Mouse (Mus musculus): ENCODE data around the gene Ripor3. TPM values are rescaled to one million over a fixed set of nuclear protein-coding genes. Genes with fewer than 3 reads are reported as not detected.

Ripor3 gene
- polyA plus RNA-seq, 1 experiment: 2.4 TPM

- H3K27ac ChIP-seq (ENCODE audit: insufficient read depth, low read length): no peak overlapping the region
- H3K9me3 ChIP-seq (replicated peaks; ENCODE audit: control insufficient read depth, insufficient read depth, low read length, poor library complexity, severe bottlenecking): no peaks in the 10 kb centered on the region
- no peaks in the 10 kb centered on the region for H3K4me1 ChIP-seq (ENCODE audit: control insufficient read depth, insufficient read depth, low read length)
- H3K9ac ChIP-seq (ENCODE audit: low read depth, poor library complexity, severe bottlenecking): 0 out of 2 replicates have a peak overlapping the region, but pooled peaks have one; percentile 35
- H3K36me3 ChIP-seq (ENCODE audit: control insufficient read depth, insufficient read depth, low read length, poor library complexity, severe bottlenecking): no peaks in the 10 kb centered on the region
- no peak for TF ChIP-seq POLR2A (IDR thresholded peaks at IDR 0.05; ENCODE audit: insufficient read depth, low read length)
- no peak for TF ChIP-seq CTCF (IDR thresholded peaks at IDR 0.05; ENCODE audit: low read depth, low read length)
- no peak for TF ChIP-seq EP300 (IDR thresholded peaks at IDR 0.05; ENCODE audit: insufficient read depth, low read depth, low read length)
- H3K27me3 ChIP-seq (ENCODE audit: control insufficient read depth, insufficient read depth, low read length, poor library complexity, severe bottlenecking): peaks cover 5% of the 10 kb centered on the region
- H3K4me3 ChIP-seq (ENCODE audit: low read depth, low read length): no peak overlapping the region; the same call in 1 of the 2 replicates
These were observed 38.7 kb upstream of the Ripor3 start for GRCm38 (mm10) chr2:168049002-168049635.

- no peaks in the 10 kb centered on the region for H3K4me1 ChIP-seq (ENCODE audit: control insufficient read depth, insufficient read depth, low read length)
- H3K27me3 ChIP-seq (ENCODE audit: control insufficient read depth, insufficient read depth, low read length, poor library complexity, severe bottlenecking): peaks cover 5% of the 10 kb centered on the region
- H3K4me3 ChIP-seq (ENCODE audit: low read depth, low read length): no peak overlapping the region
- TF ChIP-seq CTCF (IDR thresholded peaks at IDR 0.05; ENCODE audit: low read depth, low read length): peak; percentile 70
- no peak for TF ChIP-seq POLR2A (IDR thresholded peaks at IDR 0.05; ENCODE audit: insufficient read depth, low read length)
- H3K9ac ChIP-seq (ENCODE audit: low read depth, poor library complexity, severe bottlenecking): no peak overlapping the region
- no peaks in the 10 kb centered on the region for H3K36me3 ChIP-seq (ENCODE audit: control insufficient read depth, insufficient read depth, low read length, poor library complexity, severe bottlenecking)
- no peak overlapping the region for H3K27ac ChIP-seq (ENCODE audit: insufficient read depth, low read length)
- no peaks in the 10 kb centered on the region for H3K9me3 ChIP-seq (replicated peaks; ENCODE audit: control insufficient read depth, insufficient read depth, low read length, poor library complexity, severe bottlenecking)
These were observed 36.0 kb upstream of the Ripor3 start for GRCm38 (mm10) chr2:168046467-168046866.

GRCm38 (mm10) chr2:168045771-168046170 lies 35.4 kb upstream of the Ripor3 start:
- TF ChIP-seq POLR2A (IDR thresholded peaks at IDR 0.05; ENCODE audit: insufficient read depth, low read length) (no peak), EP300 (IDR thresholded peaks at IDR 0.05; ENCODE audit: insufficient read depth, low read depth, low read length) (no peak), CTCF (IDR thresholded peaks at IDR 0.05; ENCODE audit: low read depth, low read length) (no peak)
- H3K4me3 ChIP-seq (ENCODE audit: low read depth, low read length): no peak overlapping the region
- H3K4me1 ChIP-seq (ENCODE audit: control insufficient read depth, insufficient read depth, low read length): no peaks in the 10 kb centered on the region

GRCm38 (mm10) chr2:168045357-168045756 lies 34.9 kb upstream of the Ripor3 start:
- no peak overlapping the region for H3K9ac ChIP-seq (ENCODE audit: low read depth, poor library complexity, severe bottlenecking)
- TF ChIP-seq POLR2A (IDR thresholded peaks at IDR 0.05; ENCODE audit: insufficient read depth, low read length): no peak
- no peak for TF ChIP-seq CTCF (IDR thresholded peaks at IDR 0.05; ENCODE audit: low read depth, low read length)
- TF ChIP-seq EP300 (IDR thresholded peaks at IDR 0.05; ENCODE audit: insufficient read depth, low read depth, low read length): no peak
- no peak overlapping the region for H3K27ac ChIP-seq (ENCODE audit: insufficient read depth, low read length)
- H3K4me1 ChIP-seq (ENCODE audit: control insufficient read depth, insufficient read depth, low read length): no peaks in the 10 kb centered on the region
- H3K36me3 ChIP-seq (ENCODE audit: control insufficient read depth, insufficient read depth, low read length, poor library complexity, severe bottlenecking): no peaks in the 10 kb centered on the region
- peaks cover 2% of the 10 kb centered on the region; the same call in 1 of the 2 replicates for H3K27me3 ChIP-seq (ENCODE audit: control insufficient read depth, insufficient read depth, low read length, poor library complexity, severe bottlenecking)
- no peak overlapping the region for H3K4me3 ChIP-seq (ENCODE audit: low read depth, low read length)
- no peaks in the 10 kb centered on the region for H3K9me3 ChIP-seq (replicated peaks; ENCODE audit: control insufficient read depth, insufficient read depth, low read length, poor library complexity, severe bottlenecking)

More at GRCm38 (mm10) chr2:168045771-168046170, 35.4 kb upstream of the Ripor3 start:
- H3K27me3 ChIP-seq (ENCODE audit: control insufficient read depth, insufficient read depth, low read length, poor library complexity, severe bottlenecking): peaks cover 5% of the 10 kb centered on the region; the same call in 1 of the 2 replicates
- no peaks in the 10 kb centered on the region for H3K36me3 ChIP-seq (ENCODE audit: control insufficient read depth, insufficient read depth, low read length, poor library complexity, severe bottlenecking)
- no peak overlapping the region for H3K9ac ChIP-seq (ENCODE audit: low read depth, poor library complexity, severe bottlenecking)
- no peak overlapping the region for H3K27ac ChIP-seq (ENCODE audit: insufficient read depth, low read length)
- no peaks in the 10 kb centered on the region for H3K9me3 ChIP-seq (replicated peaks; ENCODE audit: control insufficient read depth, insufficient read depth, low read length, poor library complexity, severe bottlenecking)

- H3K36me3 ChIP-seq (ENCODE audit: control insufficient read depth, insufficient read depth, low read length, poor library complexity, severe bottlenecking): no peaks in the 10 kb centered on the region
- no peak overlapping the region for H3K27ac ChIP-seq (ENCODE audit: insufficient read depth, low read length)
- H3K9me3 ChIP-seq (replicated peaks; ENCODE audit: control insufficient read depth, insufficient read depth, low read length, poor library complexity, severe bottlenecking): no peaks in the 10 kb centered on the region
- no peaks in the 10 kb centered on the region for H3K4me1 ChIP-seq (ENCODE audit: control insufficient read depth, insufficient read depth, low read length)
- TF ChIP-seq CTCF (IDR thresholded peaks at IDR 0.05; ENCODE audit: low read depth, low read length) (no peak), EP300 (IDR thresholded peaks at IDR 0.05; ENCODE audit: insufficient read depth, low read depth, low read length) (no peak), POLR2A (IDR thresholded peaks at IDR 0.05; ENCODE audit: insufficient read depth, low read length) (no peak)
- H3K9ac ChIP-seq (ENCODE audit: low read depth, poor library complexity, severe bottlenecking): no peak overlapping the region
- no peak overlapping the region for H3K4me3 ChIP-seq (ENCODE audit: low read depth, low read length)
- H3K27me3 ChIP-seq (ENCODE audit: control insufficient read depth, insufficient read depth, low read length, poor library complexity, severe bottlenecking): no peaks in the 10 kb centered on the region
These were observed 34.4 kb upstream of the Ripor3 start for GRCm38 (mm10) chr2:168044681-168045287.

- TF ChIP-seq CTCF (IDR thresholded peaks at IDR 0.05; ENCODE audit: low read depth, low read length): no peak
- TF ChIP-seq EP300 (IDR thresholded peaks at IDR 0.05; ENCODE audit: insufficient read depth, low read depth, low read length): no peak
- TF ChIP-seq POLR2A (IDR thresholded peaks at IDR 0.05; ENCODE audit: insufficient read depth, low read length): no peak
- no peak overlapping the region for H3K27ac ChIP-seq (ENCODE audit: insufficient read depth, low read length)
- no peak overlapping the region for H3K4me3 ChIP-seq (ENCODE audit: low read depth, low read length)
- H3K9ac ChIP-seq (ENCODE audit: low read depth, poor library complexity, severe bottlenecking): no peak overlapping the region
- no peaks in the 10 kb centered on the region for H3K9me3 ChIP-seq (replicated peaks; ENCODE audit: control insufficient read depth, insufficient read depth, low read length, poor library complexity, severe bottlenecking)
- H3K36me3 ChIP-seq (ENCODE audit: control insufficient read depth, insufficient read depth, low read length, poor library complexity, severe bottlenecking): no peaks in the 10 kb centered on the region
- H3K4me1 ChIP-seq (ENCODE audit: control insufficient read depth, insufficient read depth, low read length): no peaks in the 10 kb centered on the region
- no peaks in the 10 kb centered on the region for H3K27me3 ChIP-seq (ENCODE audit: control insufficient read depth, insufficient read depth, low read length, poor library complexity, severe bottlenecking)
These were observed 31.6 kb upstream of the Ripor3 start for GRCm38 (mm10) chr2:168042019-168042418.
